Mouse (Mus musculus) ES-Bruce4 (cell line): ENCODE data around the gene Csrnp1. TPM values are rescaled to one million over a fixed set of nuclear protein-coding genes. Genes with fewer than 3 reads are reported as not detected.

Experiments
- H3K27ac ChIP-seq: 2 replicates; pipeline ENCODE4 v1.5.1; 2012; ENCODE audit warnings: low read length, inconsistent platforms; ENCODE audit not compliant: insufficient read depth
- H3K27me3 ChIP-seq: 2 replicates; pipeline ENCODE4 v1.6.1; 2012; ENCODE audit warnings: mild to moderate bottlenecking, low read length, inconsistent platforms; ENCODE audit not compliant: control insufficient read depth, poor library complexity, insufficient read depth, severe bottlenecking
- H3K36me3 ChIP-seq: 2 replicates; pipeline ENCODE4 v1.6.1; 2012; ENCODE audit warnings: inconsistent platforms, mild to moderate bottlenecking, low read length, moderate library complexity; ENCODE audit not compliant: control insufficient read depth, poor library complexity, insufficient read depth, severe bottlenecking
- H3K4me1 ChIP-seq: one replicate; pipeline ENCODE4 v1.8.1; 2011; ENCODE audit warnings: low read length; ENCODE audit not compliant: control insufficient read depth, insufficient read depth
- H3K4me3 ChIP-seq: 2 replicates; pipeline ENCODE4 v1.5.1; 2011; ENCODE audit warnings: low read depth, mild to moderate bottlenecking, low read length
- H3K9ac ChIP-seq: 2 replicates; pipeline ENCODE4 v1.6.1; 2012; ENCODE audit warnings: low read depth, mild to moderate bottlenecking, inconsistent platforms; ENCODE audit not compliant: poor library complexity, severe bottlenecking
- H3K9me3 ChIP-seq: replicated peaks from 2 replicates; pipeline ENCODE4 v1.6.1; 2012; ENCODE audit warnings: mild to moderate bottlenecking, low read length, inconsistent platforms; ENCODE audit not compliant: control insufficient read depth, poor library complexity, insufficient read depth, severe bottlenecking
- CTCF ChIP-seq: IDR thresholded peaks from one replicate; pipeline ENCODE4 v1.8.1; 2011; ENCODE audit warnings: low read depth, low read length
- EP300 ChIP-seq: IDR thresholded peaks from 2 replicates; pipeline ENCODE4 v1.6.1; 2011; ENCODE audit warnings: low read depth, low read length; ENCODE audit not compliant: insufficient read depth
- POLR2A ChIP-seq: IDR thresholded peaks from one replicate; pipeline ENCODE4 v1.8.1; 2011; ENCODE audit warnings: low read length; ENCODE audit not compliant: insufficient read depth
- polyA plus RNA-seq: library from polyadenylated mRNA; stranded (reverse); fragments of >200 nt; gene quantifications from 2 replicates; pipeline ENCODE4 v1.2.4, GENCODE M21; 2011; ENCODE audit warnings: low read depth; ENCODE audit not compliant: missing spikeins, insufficient read depth, insufficient read length

Csrnp1 gene
- polyA plus RNA-seq, 1 experiment = 28.4 TPM

DNA sequence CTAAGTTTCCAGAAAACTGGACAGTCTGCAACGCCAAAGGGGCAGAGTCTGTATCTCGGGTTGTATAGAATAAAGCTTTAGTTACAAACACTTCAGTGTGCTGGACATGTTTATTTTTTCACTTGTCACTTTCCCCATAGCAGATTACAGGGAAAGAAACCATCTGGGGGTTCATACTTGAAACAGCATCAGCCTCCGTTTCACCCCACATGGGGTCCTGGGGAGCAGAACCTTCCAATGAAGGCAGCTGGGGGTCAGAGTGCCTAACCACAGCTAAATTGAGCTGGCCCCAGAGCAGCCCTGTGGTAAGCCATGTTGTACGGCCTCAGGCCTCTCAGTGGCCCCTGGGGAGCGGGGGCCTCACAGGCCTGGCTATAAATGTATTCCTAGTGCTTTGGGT lies 58.0 kb downstream of the Csrnp1 start:
- Histone ChIP-seq H3K4me1 (no peaks in the 10 kb centered on the region), H3K27ac (no peak overlapping the region), H3K9ac (no peak overlapping the region), H3K36me3 (peaks cover 32% of the 10 kb centered on the region), H3K4me3 (no peak overlapping the region), H3K27me3 (no peaks in the 10 kb centered on the region), H3K9me3 (no peaks in the 10 kb centered on the region)
- no peak for TF ChIP-seq CTCF
- TF ChIP-seq POLR2A = no peak
- TF ChIP-seq EP300 = no peak

DNA sequence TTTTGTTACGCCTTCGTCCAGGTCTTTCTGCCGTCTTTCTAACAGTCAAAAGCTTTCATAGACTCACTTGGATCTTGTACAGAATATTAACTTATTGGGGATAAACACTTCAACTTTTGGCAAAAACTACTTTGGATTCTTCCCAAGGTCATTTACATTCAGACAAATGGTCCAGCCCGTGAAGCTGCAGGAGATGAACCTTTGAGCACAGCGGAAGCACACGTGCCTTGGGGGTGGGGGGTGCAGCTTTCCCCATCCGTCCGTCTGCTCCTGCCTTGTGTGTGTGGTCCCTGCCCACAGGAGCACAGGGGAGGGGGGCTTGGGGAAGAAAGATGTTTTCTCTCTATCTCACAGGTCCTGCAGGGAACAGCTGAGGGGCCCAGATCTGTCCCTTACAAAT lies 58.7 kb downstream of the Csrnp1 start:
- TF ChIP-seq POLR2A = no peak
- no peak for TF ChIP-seq CTCF
- TF ChIP-seq EP300 = no peak
- no peaks in the 10 kb centered on the region for H3K9me3 ChIP-seq
- H3K4me1 ChIP-seq = no peaks in the 10 kb centered on the region
- no peak overlapping the region for H3K4me3 ChIP-seq
- peaks cover 32% of the 10 kb centered on the region for H3K36me3 ChIP-seq
- no peak overlapping the region for H3K27ac ChIP-seq
- no peaks in the 10 kb centered on the region for H3K27me3 ChIP-seq
- H3K9ac ChIP-seq = no peak overlapping the region

DNA sequence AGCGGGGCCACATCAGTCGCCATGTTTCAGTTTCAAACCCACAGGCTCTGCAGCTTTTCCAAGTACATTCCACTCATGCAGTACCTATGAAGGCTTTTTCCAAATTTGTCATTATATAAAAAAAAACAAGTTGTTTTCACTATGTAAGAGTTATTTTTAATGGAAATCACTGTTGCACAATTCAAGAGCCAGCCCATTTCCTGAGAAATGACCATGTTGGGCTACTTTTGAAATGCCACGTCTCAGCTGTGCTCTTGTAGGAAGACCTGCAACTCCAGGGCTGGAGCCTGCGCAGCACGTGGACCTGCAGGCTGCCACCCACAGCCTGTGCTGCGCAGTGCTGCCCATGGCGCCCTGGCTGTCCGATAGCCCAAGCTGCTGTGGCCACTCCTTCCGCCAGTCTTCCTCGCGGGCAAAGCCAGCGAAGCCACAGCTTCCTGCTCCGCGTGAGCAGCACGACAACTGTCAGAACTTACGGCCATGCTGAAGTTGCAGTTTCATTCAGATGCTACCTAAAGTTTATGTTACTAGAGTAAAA lies 59.3 kb downstream of the Csrnp1 start:
- Histone ChIP-seq H3K36me3 (peaks cover 33% of the 10 kb centered on the region), H3K4me1 (no peaks in the 10 kb centered on the region), H3K9ac (no peak overlapping the region), H3K4me3 (no peak overlapping the region), H3K9me3 (no peaks in the 10 kb centered on the region), H3K27ac (no peak overlapping the region), H3K27me3 (no peaks in the 10 kb centered on the region)
- TF ChIP-seq POLR2A = no peak
- TF ChIP-seq CTCF = no peak
- TF ChIP-seq EP300 = no peak

DNA sequence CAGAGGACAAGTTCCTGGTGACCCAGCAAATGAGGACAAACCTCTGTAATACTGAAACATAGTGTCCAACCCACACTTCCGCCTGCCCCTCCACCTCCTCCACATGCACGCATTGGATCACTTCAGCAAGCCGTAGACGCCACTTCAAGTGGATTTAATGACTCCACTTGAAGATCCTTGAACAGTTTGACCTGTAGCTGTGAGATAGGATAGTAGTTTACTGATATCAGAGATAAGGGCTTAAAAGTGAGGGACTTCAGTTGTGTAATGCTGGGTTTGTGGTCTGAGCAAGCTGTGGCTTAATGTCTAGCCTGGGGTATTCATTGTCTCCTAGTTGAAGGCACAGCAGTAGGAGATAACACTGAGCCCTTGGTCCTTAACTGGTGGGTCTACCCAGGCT lies 61.0 kb downstream of the Csrnp1 start:
- no peak for TF ChIP-seq EP300
- H3K4me3 ChIP-seq = no peak overlapping the region
- H3K4me1 ChIP-seq = no peaks in the 10 kb centered on the region
- no peaks in the 10 kb centered on the region for H3K9me3 ChIP-seq
- H3K27me3 ChIP-seq = no peaks in the 10 kb centered on the region
- peaks cover 47% of the 10 kb centered on the region for H3K36me3 ChIP-seq
- H3K27ac ChIP-seq = no peak overlapping the region
- no peak overlapping the region for H3K9ac ChIP-seq

Other genes starting within 250 kb of the Csrnp1 start
- gene Scn11a, start 159.2 kb downstream of the Csrnp1 start, polyA plus RNA-seq = not detected in 2 replicates
- gene Wdr48, start 89.8 kb downstream of the Csrnp1 start, polyA plus RNA-seq = 103 and 107 TPM in 2 replicates
- gene Gorasp1, start 47.1 kb downstream of the Csrnp1 start, polyA plus RNA-seq = 7.2 and 9.2 TPM in 2 replicates
- 0.93 and 1.2 TPM in 2 replicates for gene Ttc21a, start 47.1 kb downstream of the Csrnp1 start, polyA plus RNA-seq
- not detected in 2 replicates for gene Xirp1, start 38.9 kb upstream of the Csrnp1 start, polyA plus RNA-seq
- gene Cx3cr1, start 85.2 kb upstream of the Csrnp1 start, polyA plus RNA-seq = not detected in 2 replicates
- gene Ccr8, start 107.5 kb upstream of the Csrnp1 start, polyA plus RNA-seq = not detected in 2 replicates
- 15.3 and 15.7 TPM in 2 replicates for gene Slc25a38, start 125.7 kb upstream of the Csrnp1 start, polyA plus RNA-seq
- gene Rpsa, start 143.0 kb upstream of the Csrnp1 start, polyA plus RNA-seq = 2,205 and 2,405 TPM in 2 replicates
- 7.3 and 10.3 TPM in 2 replicates for gene Mobp, start 165.0 kb upstream of the Csrnp1 start, polyA plus RNA-seq